Mouse (Mus musculus) testis, postnatal 14 days (tissue): Measurements from ENCODE around the gene Vegfa.

Experiments used
- DNase-seq: peaks from one replicate; pipeline ENCODE4 v3.0.0; 2021; ENCODE audit warnings: low spot score

Gene Vegfa

GRCm38 (mm10) chr17:46051356-46051755, 19.2 kb upstream of the Vegfa start:
- no peak for DNase-seq

GRCm38 (mm10) chr17:46049567-46049966, 17.4 kb upstream of the Vegfa start:
- no peak for DNase-seq

DNA sequence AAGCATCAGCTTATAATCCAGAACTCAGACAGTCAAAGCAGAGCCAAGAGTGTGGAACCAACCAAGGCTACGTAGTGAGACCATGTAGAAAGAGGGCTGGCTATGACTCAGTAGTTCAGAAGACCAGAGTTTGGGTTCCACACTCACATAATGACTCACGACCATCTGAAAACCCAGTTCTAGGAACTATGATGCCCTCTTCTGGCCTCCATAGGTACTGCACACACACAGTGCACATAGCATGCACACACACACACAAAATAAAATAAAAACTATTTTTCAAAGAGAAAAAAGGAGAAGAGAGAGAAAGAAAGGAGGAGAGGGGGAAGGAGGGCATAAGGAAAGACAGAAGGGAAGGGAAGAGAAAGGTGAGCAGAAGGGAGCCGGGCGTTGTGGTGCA, 16.0 kb upstream of the Vegfa start:
- no peak for DNase-seq

GRCm38 (mm10) chr17:46045742-46046141, 13.6 kb upstream of the Vegfa start:
- no peak for DNase-seq

DNA sequence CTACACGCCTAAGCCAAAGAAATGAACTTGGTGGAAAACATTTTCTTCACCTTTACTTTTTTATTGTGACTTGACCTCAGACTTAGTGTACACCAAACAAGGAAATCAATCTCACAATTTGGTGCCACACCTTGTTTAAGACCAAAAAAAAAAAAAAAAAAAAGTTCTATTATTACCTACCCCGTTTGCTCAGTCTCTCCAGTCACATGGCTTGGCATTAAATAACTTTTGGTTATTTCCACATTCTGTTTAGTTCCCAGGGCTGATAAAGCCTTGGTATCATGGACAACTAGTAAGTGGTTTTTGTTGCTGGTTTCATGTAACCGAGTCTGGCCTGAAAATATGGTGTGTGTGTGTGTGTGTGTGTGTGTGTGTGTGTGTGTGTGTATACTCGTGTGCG, 12.8 kb upstream of the Vegfa start:
- DNase-seq, result no peak

DNA sequence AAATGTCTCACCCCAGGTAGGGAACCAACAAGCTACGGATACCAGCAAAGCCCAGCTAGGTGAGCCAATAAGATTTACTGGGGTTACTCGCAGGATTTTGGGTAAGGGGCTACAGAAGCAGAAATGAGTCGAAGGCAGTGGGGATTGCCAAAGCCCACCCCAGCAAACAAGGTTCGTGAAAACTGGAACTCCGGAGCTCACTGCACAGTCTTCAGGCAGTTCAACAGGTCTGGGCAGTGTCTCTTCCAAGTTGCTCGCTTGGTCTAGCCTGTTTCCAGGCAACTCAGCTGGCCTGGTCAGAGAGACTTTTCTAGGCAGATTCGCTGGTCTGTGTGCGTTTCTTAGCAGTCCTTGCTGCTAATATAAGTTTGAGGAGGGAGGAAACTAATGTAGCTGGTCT, 10.0 kb upstream of the Vegfa start:
- no peak for DNase-seq

GRCm38 (mm10) chr17:46041679-46042078, 9.5 kb upstream of the Vegfa start:
- DNase-seq, result no peak

GRCm38 (mm10) chr17:46041223-46041622, 9.1 kb upstream of the Vegfa start:
- no peak for DNase-seq

DNA sequence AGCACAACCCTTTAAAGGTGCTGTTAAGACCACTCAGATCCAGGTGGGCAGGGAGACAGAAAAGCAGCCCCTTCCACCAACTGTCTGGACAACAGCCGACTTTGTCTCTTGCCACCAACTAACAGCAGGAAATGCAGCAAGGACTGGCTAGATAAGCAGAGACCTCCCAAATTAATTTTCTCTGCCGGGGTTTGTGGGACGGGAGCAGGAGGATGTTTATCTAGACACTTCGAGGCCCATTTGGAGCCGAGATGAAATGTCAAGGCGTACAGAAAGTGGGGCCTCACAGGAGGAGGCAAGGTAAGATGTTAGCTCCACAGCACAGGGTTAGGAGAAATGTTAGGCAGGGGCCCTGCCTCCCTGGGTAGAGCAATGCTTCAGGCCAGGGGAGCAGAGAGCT, 8.4 kb upstream of the Vegfa start:
- no peak for DNase-seq

DNA sequence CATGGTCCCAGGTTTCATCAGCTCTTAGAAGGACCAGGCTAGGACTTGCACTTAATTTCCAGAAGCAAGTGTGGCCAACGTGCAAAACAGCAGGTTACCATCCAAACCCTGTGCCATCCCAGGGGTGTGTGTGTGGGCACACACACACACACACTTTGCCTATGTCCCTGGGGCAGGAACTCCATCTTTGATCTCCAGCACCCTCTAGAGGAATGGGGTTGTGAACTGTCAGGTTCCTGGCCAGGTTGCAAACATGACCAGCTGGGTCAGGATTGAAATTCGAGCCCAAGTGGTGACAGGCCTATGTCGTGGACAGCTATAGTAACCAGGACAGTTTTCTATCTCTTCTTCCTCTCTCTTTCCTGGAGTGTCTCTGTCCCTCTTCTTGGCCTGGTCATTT, 6.7 kb upstream of the Vegfa start:
- no peak for DNase-seq

DNA sequence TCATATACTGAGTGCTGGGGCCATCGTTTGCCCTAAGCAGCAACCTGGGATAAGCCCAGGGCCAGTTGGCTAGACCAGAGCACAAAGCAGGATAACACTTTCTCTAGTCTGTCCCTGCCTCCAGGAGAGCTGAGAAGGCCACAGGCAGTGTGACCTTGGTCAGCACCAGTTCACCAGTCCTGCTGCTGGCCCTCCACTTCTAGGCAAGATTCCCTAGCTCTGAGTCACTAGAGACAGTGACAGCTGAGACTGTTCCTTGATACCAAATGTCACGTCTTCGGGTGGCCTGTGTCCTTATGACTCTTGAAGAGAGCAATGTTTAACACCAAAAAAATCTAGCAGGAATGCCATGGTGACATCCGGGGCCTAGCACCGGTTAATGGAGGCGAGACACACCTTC, 4.2 kb upstream of the Vegfa start:
- no peak for DNase-seq

GRCm38 (mm10) chr17:46034110-46034509, 1.9 kb upstream of the Vegfa start:
- no peak for DNase-seq

GRCm38 (mm10) chr17:46033607-46034006, 1.4 kb upstream of the Vegfa start:
- DNase-seq, result peak; percentile 26

DNA sequence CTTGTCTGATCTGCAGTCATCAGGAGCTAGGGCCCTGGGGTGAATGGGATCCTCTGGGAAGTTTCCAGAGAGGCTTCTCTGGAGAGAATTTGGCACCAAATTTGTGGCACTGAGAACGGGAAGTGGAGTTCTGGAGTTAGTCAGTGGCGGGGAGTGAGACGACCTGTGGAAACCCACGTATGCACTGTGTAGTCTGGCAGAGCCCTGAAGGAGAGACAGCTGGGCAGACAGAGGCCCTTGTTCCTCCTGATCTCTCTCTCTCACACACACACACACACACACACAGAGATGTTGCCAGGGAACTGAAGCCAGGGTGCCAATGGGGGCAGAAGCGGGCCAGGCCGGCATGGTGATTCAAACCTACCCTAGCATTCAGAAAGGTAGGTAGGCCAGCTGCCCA, 953 bp upstream of the Vegfa start:
- DNase-seq, result no peak

- DNase-seq, result peak; percentile 20
Measured at GRCm38 (mm10) chr17:46031621-46032211, 453 bp downstream of the Vegfa start.

- peak; percentile 57 for DNase-seq
Measured at GRCm38 (mm10) chr17:46030731-46031620, 1.2 kb downstream of the Vegfa start.

- no peak for DNase-seq
Measured at GRCm38 (mm10) chr17:46030323-46030730, 1.8 kb downstream of the Vegfa start.

DNA sequence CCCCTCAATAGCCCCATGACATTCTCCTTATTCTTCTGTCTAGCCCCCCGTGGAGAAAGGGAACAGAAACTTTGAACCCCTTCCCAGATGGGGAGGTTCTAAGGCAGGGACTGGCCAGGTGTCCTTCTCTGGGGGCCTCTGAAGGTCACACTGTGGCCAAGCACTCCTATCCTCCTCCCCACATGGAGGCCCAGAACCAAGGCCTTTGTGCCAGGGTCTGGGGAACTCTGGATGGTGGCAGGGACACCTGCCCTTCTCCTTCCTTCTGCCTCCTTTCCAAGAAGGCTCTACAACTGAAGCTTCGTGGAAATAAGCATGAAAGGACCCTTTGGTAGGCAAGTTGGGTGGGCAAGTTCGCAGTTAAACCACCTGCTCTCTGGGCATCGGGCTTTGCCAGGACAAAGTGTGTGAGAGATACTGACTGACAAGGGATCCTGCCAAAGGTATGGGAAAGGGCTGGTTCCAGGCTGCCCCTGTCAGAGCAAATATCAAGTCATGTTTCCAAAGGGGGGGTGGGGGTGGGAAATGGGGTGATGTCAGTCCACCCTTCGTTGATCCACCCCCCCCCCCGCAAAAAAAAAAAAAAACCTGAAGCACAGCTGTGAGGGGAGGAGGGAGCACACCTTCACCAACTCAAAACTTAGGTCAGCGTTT, 2.5 kb downstream of the Vegfa start:
- no peak for DNase-seq

- no peak for DNase-seq
Measured at GRCm38 (mm10) chr17:46029052-46029553, 3.1 kb downstream of the Vegfa start.

- no peak for DNase-seq
Measured at GRCm38 (mm10) chr17:46028210-46029051, 3.7 kb downstream of the Vegfa start.

DNA sequence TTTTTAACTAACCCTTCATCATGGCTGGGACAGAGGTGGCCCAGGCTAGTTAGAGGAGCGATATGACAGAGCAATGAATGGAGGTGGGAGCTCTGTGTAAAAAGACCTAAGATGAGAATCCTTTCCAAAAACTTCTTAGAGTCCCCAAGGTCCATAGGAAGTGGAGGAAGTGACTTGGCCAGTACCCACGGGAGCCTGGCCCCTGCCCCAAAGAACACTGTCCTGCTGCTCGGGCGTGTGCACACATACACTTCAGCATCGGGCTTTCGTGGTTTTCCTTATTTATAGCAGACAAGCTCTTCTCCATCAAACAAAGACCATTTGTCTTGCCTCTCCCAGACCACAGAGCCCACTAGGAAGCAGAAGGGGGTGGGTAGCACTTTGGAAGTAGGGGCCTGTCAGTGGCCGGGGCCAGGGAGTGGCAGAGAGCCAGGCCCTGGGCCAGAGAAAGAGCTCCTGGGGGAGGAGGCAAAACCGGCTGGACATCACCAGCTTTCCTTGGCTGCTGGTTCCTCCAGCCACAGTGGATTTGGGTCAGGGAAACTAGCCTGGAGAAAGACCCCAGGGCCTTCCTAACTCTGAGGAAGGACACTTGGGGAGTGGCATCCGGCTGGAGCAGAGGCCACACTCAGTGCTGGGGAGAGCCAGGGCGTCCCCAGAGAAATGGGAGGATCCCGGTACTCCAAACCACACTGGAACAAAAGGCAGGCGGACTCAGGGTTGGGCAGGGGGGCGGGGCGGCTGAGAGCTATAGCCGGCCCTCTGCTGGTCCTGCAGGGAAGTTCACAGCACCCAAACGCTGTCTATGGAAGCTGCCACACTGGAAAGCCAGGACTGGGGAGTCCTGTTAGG, 4.9 kb downstream of the Vegfa start:
- DNase-seq, result peak; percentile 28
